Mouse (Mus musculus) lung, postnatal 0 days (tissue): ENCODE measurements at regions not wholly inside any gene's neighbourhood (a gene's known extent, or its start where the extent isn't known, plus 50 kb on each side); places are given as distances from the start of the nearest gene placed in this dataset.

Experiments used
- CTCF ChIP-seq: IDR thresholded peaks from 2 replicates; pipeline ENCODE4 v1.5.1; 2016; ENCODE audit warnings: antibody characterized with exemption, mild to moderate bottlenecking
- EP300 ChIP-seq: IDR thresholded peaks from 2 replicates; pipeline ENCODE4 v1.6.1; 2016; ENCODE audit warnings: antibody characterized with exemption, mild to moderate bottlenecking, control low read depth

DNA sequence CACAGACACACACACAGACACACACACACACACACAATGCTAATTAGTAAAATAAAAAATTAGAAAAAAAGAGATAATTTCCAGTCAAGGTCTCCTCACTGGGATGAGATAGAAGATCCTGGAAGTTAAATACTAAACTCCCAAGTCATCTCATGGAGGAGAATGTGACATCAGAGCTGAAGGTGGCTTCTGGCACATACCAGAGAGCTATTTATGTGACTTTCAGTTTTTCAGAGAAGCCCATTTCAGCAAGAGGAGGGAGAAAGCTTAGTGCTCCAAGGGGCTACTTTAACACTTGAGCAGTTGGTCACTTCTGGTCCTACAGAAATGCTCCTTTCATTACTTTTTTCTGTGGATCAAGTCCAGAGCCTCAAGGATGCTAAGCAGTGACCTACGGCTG is 164.6 kb downstream of the 1810013L24Rik start:
- TF ChIP-seq CTCF (no peak), EP300 (no peak)
